Mouse (Mus musculus) ovary, adult 18-20 months (tissue): ENCODE measurements around the gene Knop1.

Experiments used
- DNase-seq: peaks from one replicate; pipeline ENCODE4 v3.0.0; 2022; ENCODE audit warnings: low spot score, mixed read lengths

The Knop1 gene

DNA sequence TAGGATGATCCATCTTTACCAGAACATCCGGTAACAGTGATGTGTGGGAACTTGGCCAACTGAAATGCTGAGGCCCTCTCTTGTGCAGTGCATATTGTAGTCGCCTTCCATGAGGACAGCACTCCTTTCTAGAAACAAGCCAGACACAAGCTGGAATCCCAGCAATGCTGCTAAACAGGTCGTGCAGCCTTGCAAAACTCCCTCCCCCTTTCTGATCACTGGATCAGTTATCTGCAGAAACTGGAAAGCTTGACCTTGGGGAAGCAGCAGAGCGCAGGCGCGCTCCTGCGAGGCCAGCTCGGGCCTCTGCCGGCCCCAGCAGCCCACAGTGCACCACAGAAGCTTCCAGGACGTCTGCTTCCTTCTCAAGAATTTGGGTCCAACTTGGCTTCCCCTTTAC lies 7.3 kb downstream of the Knop1 start:
- DNase-seq, result peak; percentile 82

GRCm38 (mm10) chr7:118846329-118846728 lies 9.7 kb downstream of the Knop1 start:
- no peak for DNase-seq

DNA sequence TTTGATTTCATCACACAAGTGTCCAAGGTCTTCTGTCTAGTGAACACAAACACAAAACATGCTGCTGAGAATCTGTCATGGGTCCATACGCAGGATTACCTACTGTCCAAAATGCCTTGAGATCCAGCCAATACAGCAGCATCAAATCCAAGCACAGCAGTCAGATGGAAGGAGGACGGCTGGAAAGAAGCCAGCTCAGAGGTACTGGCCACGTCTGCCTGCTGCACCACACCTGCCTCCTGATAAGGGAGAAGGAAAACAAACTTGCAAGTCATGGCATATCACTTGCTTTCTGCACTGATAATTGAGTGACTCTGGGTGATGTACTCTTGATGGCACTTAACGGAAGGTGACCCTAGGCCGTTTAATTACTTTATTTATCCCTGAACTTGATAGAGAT lies 10.9 kb downstream of the Knop1 start:
- no peak for DNase-seq

GRCm38 (mm10) chr7:118842938-118843337 lies 13.1 kb downstream of the Knop1 start:
- DNase-seq, result no peak

- DNase-seq, result no peak
These were observed 14.3 kb downstream of the Knop1 start for GRCm38 (mm10) chr7:118841796-118842195.

DNA sequence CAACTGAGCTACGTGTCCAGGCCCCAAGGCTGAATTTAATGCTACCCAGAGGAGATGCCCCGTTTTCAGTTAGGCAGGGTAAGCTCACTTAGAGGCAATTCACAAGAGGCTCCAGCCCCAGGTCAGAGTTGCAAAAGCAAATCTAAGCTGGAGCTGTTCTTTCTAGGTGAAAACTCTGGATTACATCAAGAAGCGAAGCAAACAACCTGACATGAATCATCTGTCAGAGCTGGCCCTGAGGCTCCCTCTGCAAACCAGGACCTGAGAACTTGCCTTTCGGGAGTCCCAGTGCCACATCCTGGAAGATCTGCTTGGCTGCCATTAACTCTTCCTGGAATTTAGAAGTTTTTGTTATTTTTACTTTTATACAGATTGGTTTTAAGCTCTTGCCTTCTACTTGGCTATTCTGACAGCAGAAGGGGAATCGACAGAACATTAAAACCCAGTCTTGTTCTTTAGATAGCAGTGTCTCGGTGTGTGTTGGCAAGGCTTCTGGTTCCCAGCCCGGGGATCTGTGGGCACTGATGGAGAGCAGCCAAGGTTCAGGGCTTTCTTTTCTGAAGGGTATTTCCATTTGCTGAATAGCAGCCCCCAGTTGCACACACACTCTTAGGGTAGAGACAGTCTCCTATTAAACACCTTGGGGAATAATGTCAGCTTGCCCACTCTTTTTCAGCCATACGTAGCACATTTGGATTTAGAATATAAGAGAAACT lies 14.9 kb downstream of the Knop1 start:
- DNase-seq, result no peak

DNA sequence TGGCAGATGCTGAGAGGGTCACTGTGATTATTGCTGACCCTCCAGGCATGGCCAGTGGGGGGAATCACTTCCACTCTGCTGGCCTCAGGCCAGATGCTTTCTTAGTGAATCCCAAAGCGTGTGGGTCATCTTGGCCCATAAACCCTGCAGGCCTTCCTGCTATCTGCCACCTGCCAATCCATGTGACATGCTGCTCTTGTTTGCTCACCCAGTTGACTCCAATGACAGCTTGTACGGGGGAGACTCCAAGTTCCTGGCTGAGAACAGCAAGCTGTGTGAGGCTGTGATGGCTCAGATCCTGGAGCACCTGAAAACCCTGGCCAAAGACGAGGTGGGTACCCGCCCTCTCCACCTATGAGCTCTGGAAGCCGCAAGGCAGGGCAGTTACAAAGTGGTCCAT lies 18.2 kb downstream of the Knop1 start:
- DNase-seq, result no peak

DNA sequence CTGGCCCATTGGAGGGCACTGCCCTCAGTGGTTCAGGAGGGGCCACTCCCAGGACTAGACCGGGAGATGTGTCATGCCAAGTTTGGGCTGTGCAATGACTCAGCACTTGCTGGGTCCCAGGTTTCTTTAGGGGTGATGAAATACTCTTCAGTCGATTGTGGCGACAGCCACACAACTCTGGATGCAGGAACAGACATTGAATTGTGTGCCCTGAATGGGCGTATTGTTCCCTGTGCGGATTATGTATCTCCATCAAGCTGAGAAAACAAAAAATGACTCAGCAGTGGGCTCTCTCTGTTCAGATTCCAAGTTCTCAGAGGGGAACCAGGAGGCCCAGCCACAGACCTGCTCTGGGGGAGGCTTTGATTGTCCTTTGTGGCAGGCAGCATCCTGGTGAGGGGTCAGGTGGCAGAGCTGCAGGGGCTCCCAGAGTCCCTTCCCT lies 28.1 kb downstream of the Knop1 start:
- DNase-seq, result no peak

GRCm38 (mm10) chr7:118824451-118824850 lies 31.6 kb downstream of the Knop1 start:
- DNase-seq, result no peak

DNA sequence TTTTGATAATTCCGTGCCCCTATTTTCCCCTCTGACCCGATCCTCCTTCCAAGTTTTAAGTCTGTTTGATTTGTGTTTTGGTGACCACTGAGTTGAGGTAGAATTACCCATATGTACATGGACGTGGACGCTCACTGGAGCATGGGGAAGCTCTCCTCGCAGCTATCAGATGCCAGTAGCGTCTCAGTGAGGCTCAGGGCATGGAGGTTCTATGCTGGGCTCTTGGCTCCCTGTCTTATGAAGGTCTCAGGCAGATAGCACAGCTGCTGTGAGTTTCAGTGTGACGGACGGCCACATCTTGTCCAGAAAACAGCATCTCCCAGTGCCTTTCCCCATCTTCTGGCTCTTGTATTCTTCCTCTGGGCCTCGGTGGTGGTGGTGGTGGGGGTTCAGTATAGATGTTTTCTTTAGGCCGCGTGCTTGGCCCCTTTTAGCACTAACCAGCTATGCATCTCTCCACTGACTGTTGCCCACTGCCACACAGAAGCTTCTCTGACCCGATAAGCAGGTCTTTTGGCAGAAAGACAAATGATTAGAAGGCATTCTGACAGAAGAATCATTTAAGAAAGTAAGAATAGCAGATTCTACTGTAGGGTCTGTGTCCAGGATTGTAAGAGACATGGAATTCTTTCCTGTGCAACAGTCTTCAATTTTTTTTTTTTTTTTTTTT lies 34.0 kb downstream of the Knop1 start:
- DNase-seq, result no peak

GRCm38 (mm10) chr7:118821356-118821755 lies 34.7 kb downstream of the Knop1 start:
- no peak for DNase-seq

DNA sequence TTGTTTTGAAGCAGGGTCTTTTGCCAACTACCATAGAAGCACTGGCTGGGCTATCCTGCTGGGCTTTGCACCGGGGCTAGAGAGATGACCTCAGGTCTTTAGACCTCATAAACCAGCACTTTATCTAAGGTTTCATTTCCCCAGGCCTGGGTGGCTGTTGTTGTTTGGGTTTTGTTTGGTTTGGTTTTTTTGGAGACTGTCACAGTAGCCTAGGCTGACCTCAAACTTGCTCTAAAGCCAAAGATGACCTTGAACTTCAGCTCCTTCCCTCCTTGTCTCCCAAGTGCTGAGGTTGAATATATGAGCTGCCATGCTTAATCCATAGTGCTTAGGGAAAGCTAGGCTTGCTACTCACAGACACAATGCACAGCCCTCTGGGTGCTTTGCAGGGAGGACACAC lies 36.4 kb downstream of the Knop1 start:
- no peak for DNase-seq

GRCm38 (mm10) chr7:118817741-118818140 lies 38.3 kb downstream of the Knop1 start:
- DNase-seq, result no peak

- DNase-seq, result no peak
These were observed 39.8 kb downstream of the Knop1 start for GRCm38 (mm10) chr7:118816275-118816674.

- DNase-seq, result no peak
These were observed 42.5 kb downstream of the Knop1 start for GRCm38 (mm10) chr7:118813592-118813991.

DNA sequence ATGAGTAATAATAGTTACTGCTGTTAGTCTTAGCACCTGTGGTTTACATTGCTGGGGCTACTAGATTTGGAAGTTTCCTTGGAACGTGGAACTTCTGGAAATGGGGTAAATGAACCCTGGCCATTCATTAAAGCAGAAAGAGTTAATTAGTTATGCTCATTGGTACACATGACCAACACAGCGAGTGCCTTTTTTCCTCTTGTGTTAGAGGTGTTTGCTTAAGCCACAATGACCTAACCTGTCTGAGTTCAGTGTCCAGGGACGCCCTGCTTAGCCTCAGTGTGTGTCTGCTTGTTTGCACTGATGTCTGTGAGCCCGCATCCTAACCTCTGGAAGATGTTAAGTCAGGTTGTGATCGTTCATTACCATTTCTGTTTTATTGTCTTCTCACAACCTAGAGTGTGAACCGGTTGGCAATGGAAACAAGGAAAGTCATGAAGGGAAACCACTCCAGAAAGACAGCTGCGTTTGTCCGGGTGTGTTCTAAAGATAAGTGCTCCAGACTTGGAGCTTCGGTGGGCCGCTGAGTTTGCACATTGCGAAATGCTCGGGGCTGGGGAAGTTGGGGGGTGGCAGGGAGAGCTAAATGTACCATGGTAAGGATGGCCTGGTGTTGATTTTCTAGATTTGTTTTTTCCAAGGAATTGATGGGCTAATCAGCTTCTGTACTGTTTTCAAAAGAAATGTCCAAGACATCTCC lies 44.5 kb downstream of the Knop1 start:
- DNase-seq, result no peak

GRCm38 (mm10) chr7:118807899-118808298 lies 48.2 kb downstream of the Knop1 start:
- DNase-seq, result no peak

- no peak for DNase-seq
These were observed 49.2 kb downstream of the Knop1 start for GRCm38 (mm10) chr7:118806631-118807411.

GRCm38 (mm10) chr7:118803425-118803824 lies 52.6 kb downstream of the Knop1 start:
- DNase-seq, result no peak

DNA sequence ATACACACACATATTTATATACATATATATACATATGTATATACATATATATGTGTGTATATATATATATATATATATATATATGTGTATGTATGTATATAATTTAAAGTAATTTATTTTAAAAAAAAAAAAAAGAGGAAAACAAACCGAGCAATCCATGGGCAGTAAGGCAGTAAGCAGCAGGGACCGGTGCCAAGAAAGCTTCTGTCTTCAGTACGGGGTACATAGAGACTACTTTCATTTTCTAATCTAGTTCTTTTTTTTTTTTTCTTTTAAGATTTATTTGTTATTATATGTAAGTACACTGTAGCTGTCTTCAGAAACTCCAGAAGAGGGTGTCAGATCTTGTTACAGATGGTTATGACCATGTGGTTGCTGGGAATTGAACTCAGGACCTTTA lies 54.3 kb downstream of the Knop1 start:
- no peak for DNase-seq

DNA sequence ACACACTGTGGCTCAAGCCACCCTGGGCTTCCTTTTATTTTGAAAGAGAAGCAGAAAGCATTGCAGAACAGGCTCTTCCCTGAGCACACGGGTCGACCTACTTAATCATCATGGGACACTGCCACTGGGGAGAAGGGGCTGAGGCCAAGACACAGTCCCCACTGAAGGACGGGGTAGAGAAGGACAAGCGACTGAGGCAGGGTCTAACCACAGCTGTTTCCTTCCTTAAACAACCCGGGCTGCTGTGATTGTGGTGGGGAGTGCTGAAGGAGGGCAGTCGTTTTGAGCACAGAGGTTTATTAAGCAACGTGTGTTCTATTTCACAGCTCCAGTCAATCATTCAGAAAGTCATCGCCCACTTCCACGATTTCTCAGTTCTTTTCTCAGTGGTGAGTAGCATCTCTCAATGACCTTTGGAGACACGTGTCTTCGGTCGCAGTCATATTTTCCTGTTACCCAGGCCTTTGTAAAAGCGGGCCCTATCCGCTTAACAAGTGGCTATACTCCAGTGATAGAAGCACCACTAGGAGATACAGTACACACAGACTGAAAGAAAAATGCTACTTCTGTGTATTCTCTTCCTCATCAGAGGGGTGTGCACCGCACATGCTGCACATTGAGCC lies 55.8 kb downstream of the Knop1 start:
- no peak for DNase-seq

GRCm38 (mm10) chr7:118798105-118798570 lies 57.9 kb downstream of the Knop1 start:
- DNase-seq, result no peak
